ENCODE assay signal across 10 mouse cellular contexts in genomic region chr12:52856104-52856503, GRCm38 (mm10).
"Had no signal": no experiment of that assay in that cellular context is flagged by ENCODE, and none has a peak within 500 bp of the region (broad histone marks: within the 10 kb centered on the region; RNA-seq: fewer than 3 reads in every experiment).

No protein-coding gene starts in this region.

- H3K36me3 ChIP-seq: limb, embryonic 13.5 days; midbrain, embryonic 12.5 days had no signal

- H3K4me1 ChIP-seq: limb, embryonic 13.5 days; midbrain, embryonic 12.5 days had no signal

- H3K4me3 ChIP-seq: limb, embryonic 13.5 days; midbrain, embryonic 12.5 days had no signal

- H3K9me3 ChIP-seq: limb, embryonic 13.5 days; midbrain, embryonic 12.5 days had no signal

- H3K27me3 ChIP-seq: limb, embryonic 13.5 days; midbrain, embryonic 12.5 days had no signal

- DNase-seq: kidney, postnatal 36 days; left cerebral cortex, postnatal 4 days; lung, adult 18-20 months; right cerebral cortex, postnatal 25 days; thymus, postnatal 36 days had no signal

- H3K9ac ChIP-seq: limb, embryonic 13.5 days; liver, embryonic 14.5 days; midbrain, embryonic 12.5 days had no signal

- ATAC-seq: midbrain, embryonic 16.5 days had no signal

- H3K4me2 ChIP-seq: limb, embryonic 13.5 days; midbrain, embryonic 12.5 days had no signal

- H3K27ac ChIP-seq: kidney, postnatal 0 days; limb, embryonic 13.5 days; liver, embryonic 14.5 days; midbrain, embryonic 12.5 days had no signal
